Mouse (Mus musculus): ENCODE measurements around the gene Poll. TPM values are rescaled to one million over a fixed set of nuclear protein-coding genes. Genes with fewer than 3 reads are reported as not detected.

Gene Poll
- polyA plus RNA-seq, 1 experiment from 2014 or later: 14.3 TPM

DNA sequence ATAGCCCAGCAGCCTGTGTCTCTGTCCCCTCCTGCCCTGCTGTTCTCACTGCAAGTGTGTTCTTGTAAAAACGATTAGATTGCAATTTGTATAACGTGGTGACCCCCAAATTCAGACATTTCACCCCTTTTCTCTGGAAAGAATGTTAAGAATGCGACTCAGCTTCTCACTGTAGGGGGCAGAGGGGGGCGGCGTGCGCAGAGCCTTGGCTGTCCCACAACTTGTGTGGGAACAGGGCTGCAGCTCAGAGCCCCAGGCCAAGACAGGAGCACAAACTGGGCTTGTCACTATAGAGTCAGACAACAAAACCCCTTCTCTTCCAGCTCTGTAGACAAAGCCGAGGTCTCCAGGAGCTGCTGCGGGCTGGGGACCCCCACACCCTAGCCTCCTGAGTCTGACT, 21.8 kb upstream of the Poll start:
- ATAC-seq (replicated peaks; ENCODE audit: low FRiP score, low TSS enrichment, low read depth): no peak

DNA sequence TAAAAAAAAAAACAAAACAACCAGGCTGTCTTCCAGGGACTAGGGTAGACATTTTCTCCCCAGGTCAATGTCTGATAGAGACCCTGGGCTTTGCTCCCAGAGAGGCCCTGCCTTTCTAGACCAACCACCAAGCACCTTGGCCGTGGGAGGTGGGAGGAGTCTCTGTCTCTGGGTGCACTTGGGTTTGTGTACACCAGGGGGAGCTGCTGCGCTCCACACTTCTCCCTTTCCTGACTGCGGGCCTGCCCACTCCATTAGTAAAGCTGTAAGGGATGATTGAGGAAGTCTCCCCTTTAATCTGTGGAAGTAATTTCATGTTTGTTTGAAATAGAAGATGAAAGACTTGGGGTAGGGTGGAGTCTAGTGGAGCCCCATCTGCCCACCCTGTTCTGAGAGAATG, 20.9 kb upstream of the Poll start:
- Histone ChIP-seq H3K9ac (ENCODE audit: low read length) (no peak overlapping the region), H3K4me1 (replicated peaks; ENCODE audit: control insufficient read depth, insufficient read depth, low read length) (peaks cover 6% of the 10 kb centered on the region), H3K27ac (ENCODE audit: low read depth) (no peak overlapping the region), H3K9me3 (ENCODE audit: control insufficient read depth, low read length) (no peaks in the 10 kb centered on the region), H3K27me3 (replicated peaks; ENCODE audit: control insufficient read depth, insufficient read depth, low read length) (no peaks in the 10 kb centered on the region), H3K4me3 (ENCODE audit: low read depth, low read length) (no peak overlapping the region), H3K4me2 (ENCODE audit: low read length) (no peak overlapping the region), H3K36me3 (ENCODE audit: control insufficient read depth, insufficient read depth, low read length) (peaks cover 24% of the 10 kb centered on the region)
- ATAC-seq (replicated peaks; ENCODE audit: low FRiP score, low TSS enrichment, low read depth) (no peak), DNase-seq (ENCODE audit: low spot score) (peak; percentile 80)
- 71% methylated on average over 3 of the region's 3 CpGs for WGBS

More for the DNA sequence above, 21.8 kb upstream of the Poll start:
- whole genome bisulfite sequencing: 36% methylated on average over 8 of the region's 8 CpGs
- Histone ChIP-seq H3K27ac (ENCODE audit: low read depth) (no peak overlapping the region), H3K4me1 (replicated peaks; ENCODE audit: control insufficient read depth, insufficient read depth, low read length) (no peaks in the 10 kb centered on the region), H3K27me3 (replicated peaks; ENCODE audit: control insufficient read depth, insufficient read depth, low read length) (no peaks in the 10 kb centered on the region), H3K36me3 (ENCODE audit: control insufficient read depth, insufficient read depth, low read length) (peaks cover 22% of the 10 kb centered on the region), H3K4me3 (ENCODE audit: low read depth, low read length) (no peak overlapping the region), H3K9ac (ENCODE audit: low read length) (no peak overlapping the region), H3K4me2 (ENCODE audit: low read length) (no peak overlapping the region), H3K9me3 (ENCODE audit: control insufficient read depth, low read length) (no peaks in the 10 kb centered on the region)
- no peak for DNase-seq (ENCODE audit: low spot score)

DNA sequence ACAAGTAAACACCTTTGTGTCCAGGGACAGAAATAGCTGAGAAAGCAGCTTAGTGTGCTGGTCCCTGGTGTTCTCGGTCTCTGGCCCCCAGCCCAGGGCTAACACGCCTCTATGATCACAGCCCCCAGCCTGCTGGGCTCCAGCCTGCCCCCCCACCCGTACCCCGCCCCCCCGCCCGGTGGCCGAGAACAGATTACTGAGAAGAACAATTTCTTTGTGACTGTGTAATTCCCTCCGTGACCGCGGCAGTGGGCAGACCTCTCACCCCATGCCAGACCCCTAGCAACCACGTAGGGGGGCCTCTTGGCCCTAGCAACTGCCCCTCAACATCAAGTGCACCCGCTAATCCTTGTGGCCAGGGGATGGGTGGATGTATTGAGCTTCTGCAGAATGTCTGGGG, 19.9 kb upstream of the Poll start:
- WGBS: 81% methylated on average over 12 of the region's 12 CpGs

DNA sequence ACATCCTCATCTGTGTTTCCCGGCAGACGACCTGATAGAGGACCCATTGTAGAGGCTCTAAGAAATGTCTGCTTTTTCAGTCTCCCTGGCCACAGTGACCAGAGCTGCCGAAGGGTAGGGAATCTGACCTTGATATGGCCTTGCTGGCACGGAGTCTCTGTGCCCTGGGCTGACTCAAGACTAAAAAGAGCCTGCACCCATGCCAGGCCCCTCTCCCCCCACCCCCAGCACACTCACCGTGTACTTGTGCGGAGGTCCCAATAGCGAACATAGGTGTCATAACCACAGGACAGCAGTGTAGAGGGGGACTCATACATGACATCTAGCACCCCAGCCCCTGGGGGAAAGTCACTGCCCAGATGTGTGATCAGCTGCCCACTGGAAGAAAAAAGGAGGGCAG, 19.1 kb upstream of the Poll start:
- peaks cover 24% of the 10 kb centered on the region for H3K36me3 ChIP-seq (ENCODE audit: control insufficient read depth, insufficient read depth, low read length)
- H3K4me1 ChIP-seq (replicated peaks; ENCODE audit: control insufficient read depth, insufficient read depth, low read length): peaks cover 23% of the 10 kb centered on the region
- WGBS: 92% methylated on average over 7 of the region's 7 CpGs
- no peak for ATAC-seq (replicated peaks; ENCODE audit: low FRiP score, low TSS enrichment, low read depth)
- H3K9ac ChIP-seq (ENCODE audit: low read length): no peak overlapping the region
- H3K4me2 ChIP-seq (ENCODE audit: low read length): no peak overlapping the region
- no peaks in the 10 kb centered on the region for H3K9me3 ChIP-seq (ENCODE audit: control insufficient read depth, low read length)
- no peak overlapping the region for H3K27ac ChIP-seq (ENCODE audit: low read depth)
- DNase-seq (ENCODE audit: low spot score): no peak
- no peak overlapping the region for H3K4me3 ChIP-seq (ENCODE audit: low read depth, low read length)
- H3K27me3 ChIP-seq (replicated peaks; ENCODE audit: control insufficient read depth, insufficient read depth, low read length): no peaks in the 10 kb centered on the region

More for the DNA sequence above, 19.9 kb upstream of the Poll start:
- Histone ChIP-seq H3K27ac (ENCODE audit: low read depth) (no peak overlapping the region), H3K4me2 (ENCODE audit: low read length) (no peak overlapping the region), H3K36me3 (ENCODE audit: control insufficient read depth, insufficient read depth, low read length) (peaks cover 24% of the 10 kb centered on the region), H3K4me1 (replicated peaks; ENCODE audit: control insufficient read depth, insufficient read depth, low read length) (peaks cover 16% of the 10 kb centered on the region), H3K4me3 (ENCODE audit: low read depth, low read length) (no peak overlapping the region), H3K9ac (ENCODE audit: low read length) (no peak overlapping the region), H3K9me3 (ENCODE audit: control insufficient read depth, low read length) (no peaks in the 10 kb centered on the region), H3K27me3 (replicated peaks; ENCODE audit: control insufficient read depth, insufficient read depth, low read length) (no peaks in the 10 kb centered on the region)
- no peak for ATAC-seq (replicated peaks; ENCODE audit: low FRiP score, low TSS enrichment, low read depth)
- DNase-seq (ENCODE audit: low spot score): no peak

DNA sequence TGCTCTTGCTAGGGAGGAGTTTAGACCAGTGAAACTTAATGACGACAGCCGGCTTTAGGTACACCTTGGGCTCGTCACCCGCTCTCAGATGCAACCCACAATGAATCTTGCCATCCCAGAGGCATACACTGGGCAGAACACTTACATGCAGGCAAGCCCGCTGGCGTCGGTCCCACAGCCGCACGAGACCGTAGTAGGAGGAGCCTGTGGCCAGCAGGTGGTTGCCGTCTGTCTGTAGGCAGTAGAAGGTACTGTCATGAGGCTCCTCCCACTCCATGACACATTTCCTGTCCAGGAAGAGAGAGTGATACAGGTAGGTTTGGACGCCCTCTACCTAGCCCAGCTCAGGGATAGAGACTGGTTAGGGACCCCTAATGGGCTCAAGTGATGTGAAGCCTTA, 18.6 kb upstream of the Poll start:
- H3K4me1 ChIP-seq (replicated peaks; ENCODE audit: control insufficient read depth, insufficient read depth, low read length): peaks cover 23% of the 10 kb centered on the region
- no peaks in the 10 kb centered on the region for H3K9me3 ChIP-seq (ENCODE audit: control insufficient read depth, low read length)
- no peak overlapping the region for H3K27ac ChIP-seq (ENCODE audit: low read depth)
- peaks cover 24% of the 10 kb centered on the region for H3K36me3 ChIP-seq (ENCODE audit: control insufficient read depth, insufficient read depth, low read length)
- 86% methylated on average over 12 of the region's 12 CpGs for WGBS
- H3K4me3 ChIP-seq (ENCODE audit: low read depth, low read length): no peak overlapping the region
- ATAC-seq (replicated peaks; ENCODE audit: low FRiP score, low TSS enrichment, low read depth) (no peak), DNase-seq (ENCODE audit: low spot score) (no peak)
- H3K27me3 ChIP-seq (replicated peaks; ENCODE audit: control insufficient read depth, insufficient read depth, low read length): no peaks in the 10 kb centered on the region
- no peak overlapping the region for H3K9ac ChIP-seq (ENCODE audit: low read length)
- no peak overlapping the region for H3K4me2 ChIP-seq (ENCODE audit: low read length)

DNA sequence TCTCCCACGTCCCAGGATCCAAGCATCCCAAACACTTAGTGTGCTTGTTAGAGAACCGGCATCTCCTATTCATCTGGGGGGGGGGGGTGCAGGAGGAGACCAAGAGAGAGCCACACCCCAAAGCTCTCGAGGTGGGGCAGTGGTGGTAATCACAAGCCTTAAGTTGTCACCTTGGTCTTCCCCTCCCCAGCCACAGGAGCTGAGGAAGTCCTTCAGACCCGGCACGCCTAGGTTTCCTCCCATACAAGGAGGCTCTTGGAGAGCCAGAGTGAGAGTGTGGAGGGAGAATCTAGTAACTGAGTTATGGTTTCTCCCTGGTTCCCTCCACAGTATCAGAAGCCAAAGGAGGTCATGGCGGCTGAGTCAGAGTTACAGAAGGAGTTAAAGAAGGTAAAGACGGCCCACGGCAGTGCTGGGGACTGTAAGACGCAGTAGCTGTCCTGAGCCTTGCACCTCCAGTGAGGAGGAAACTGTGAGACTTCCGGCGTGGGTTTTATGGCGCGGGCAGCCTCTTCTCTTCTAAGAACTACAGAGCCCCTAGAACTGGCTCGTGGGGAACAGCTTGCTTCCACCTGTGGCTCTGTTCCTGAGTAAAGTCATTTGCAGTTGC, 16.9 kb upstream of the Poll start:
- H3K9ac ChIP-seq (ENCODE audit: low read length): no peak overlapping the region
- peaks cover 23% of the 10 kb centered on the region for H3K4me1 ChIP-seq (replicated peaks; ENCODE audit: control insufficient read depth, insufficient read depth, low read length)
- 63% methylated on average over 14 of the region's 14 CpGs for WGBS
- ATAC-seq (replicated peaks; ENCODE audit: low FRiP score, low TSS enrichment, low read depth): no peak
- H3K27me3 ChIP-seq (replicated peaks; ENCODE audit: control insufficient read depth, insufficient read depth, low read length): no peaks in the 10 kb centered on the region
- peaks cover 29% of the 10 kb centered on the region for H3K36me3 ChIP-seq (ENCODE audit: control insufficient read depth, insufficient read depth, low read length)
- no peak overlapping the region for H3K27ac ChIP-seq (ENCODE audit: low read depth)
- no peak for DNase-seq (ENCODE audit: low spot score)
- H3K9me3 ChIP-seq (ENCODE audit: control insufficient read depth, low read length): no peaks in the 10 kb centered on the region
- H3K4me2 ChIP-seq (ENCODE audit: low read length): no peak overlapping the region
- no peak overlapping the region for H3K4me3 ChIP-seq (ENCODE audit: low read depth, low read length)

DNA sequence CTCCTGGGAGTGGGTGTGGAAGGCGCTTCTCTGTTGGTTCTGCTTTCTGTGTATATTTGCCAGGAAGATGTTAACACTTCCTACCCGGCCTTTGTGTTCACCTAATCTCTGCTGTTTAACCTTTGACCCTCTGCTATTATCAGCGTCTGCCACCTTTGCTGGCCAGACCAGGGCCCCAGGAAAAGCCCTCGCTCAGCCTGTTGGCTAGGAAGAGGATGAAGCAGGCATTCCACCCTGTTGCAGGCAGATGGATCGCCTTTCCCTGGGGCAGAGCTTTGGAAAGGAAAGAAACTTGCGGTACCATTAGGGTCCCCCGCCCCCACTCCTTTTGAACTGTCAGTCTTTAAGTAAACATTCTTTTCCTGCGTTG, 15.3 kb upstream of the Poll start:
- H3K9me3 ChIP-seq (ENCODE audit: control insufficient read depth, low read length): no peaks in the 10 kb centered on the region
- H3K27ac ChIP-seq (ENCODE audit: low read depth): no peak overlapping the region
- H3K9ac ChIP-seq (ENCODE audit: low read length): no peak overlapping the region
- no peaks in the 10 kb centered on the region for H3K27me3 ChIP-seq (replicated peaks; ENCODE audit: control insufficient read depth, insufficient read depth, low read length)
- H3K4me3 ChIP-seq (ENCODE audit: low read depth, low read length): no peak overlapping the region
- ATAC-seq (replicated peaks; ENCODE audit: low FRiP score, low TSS enrichment, low read depth) (0 out of 2 replicates have a peak, but pooled peaks have one; percentile 36), DNase-seq (ENCODE audit: low spot score) (no peak)
- WGBS: 7% methylated on average over 8 of the region's 8 CpGs
- peaks cover 29% of the 10 kb centered on the region for H3K36me3 ChIP-seq (ENCODE audit: control insufficient read depth, insufficient read depth, low read length)
- peaks cover 23% of the 10 kb centered on the region for H3K4me1 ChIP-seq (replicated peaks; ENCODE audit: control insufficient read depth, insufficient read depth, low read length)
- H3K4me2 ChIP-seq (ENCODE audit: low read length): no peak overlapping the region

DNA sequence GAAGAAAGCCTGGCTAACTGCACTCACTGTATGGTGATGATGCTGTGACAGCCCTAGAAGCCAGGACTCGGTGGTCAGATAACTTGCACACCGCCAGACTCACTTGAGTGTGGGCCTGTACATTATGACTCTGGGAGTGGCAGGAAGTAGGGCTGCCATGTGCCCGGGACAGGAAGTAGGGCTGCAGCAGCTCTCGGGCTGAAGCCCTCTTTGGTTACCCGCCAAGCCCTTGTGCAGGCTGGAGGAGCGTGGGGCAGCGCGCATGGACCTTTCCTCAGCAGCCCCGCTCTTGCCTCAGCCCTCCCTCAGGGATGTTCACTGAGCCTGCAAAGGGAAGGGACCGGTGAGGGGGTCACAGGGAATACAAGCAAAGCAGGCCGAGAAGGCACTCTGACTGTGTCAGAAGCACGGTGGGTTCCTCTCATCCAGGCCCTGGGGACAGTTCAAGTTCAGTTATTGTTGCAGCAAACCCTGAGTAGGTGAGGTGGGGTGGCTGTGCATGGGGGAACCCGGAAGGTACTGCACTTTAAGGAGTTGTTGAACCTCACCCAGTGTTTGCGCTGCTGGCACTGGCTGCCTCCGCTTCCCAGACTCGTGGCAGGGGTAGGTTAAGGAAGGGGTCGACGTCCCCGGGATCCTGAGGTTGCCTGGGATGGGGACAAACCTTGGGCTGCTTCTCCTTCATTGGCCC, 14.8 kb upstream of the Poll start:
- Histone ChIP-seq H3K9me3 (ENCODE audit: control insufficient read depth, low read length) (no peaks in the 10 kb centered on the region), H3K4me1 (replicated peaks; ENCODE audit: control insufficient read depth, insufficient read depth, low read length) (peaks cover 24% of the 10 kb centered on the region), H3K4me2 (ENCODE audit: low read length) (no peak overlapping the region), H3K36me3 (ENCODE audit: control insufficient read depth, insufficient read depth, low read length) (peaks cover 29% of the 10 kb centered on the region), H3K27me3 (replicated peaks; ENCODE audit: control insufficient read depth, insufficient read depth, low read length) (no peaks in the 10 kb centered on the region), H3K4me3 (ENCODE audit: low read depth, low read length) (no peak overlapping the region), H3K9ac (ENCODE audit: low read length) (no peak overlapping the region), H3K27ac (ENCODE audit: low read depth) (no peak overlapping the region)
- 30% methylated on average over 19 of the region's 19 CpGs for WGBS
- DNase-seq (ENCODE audit: low spot score) (no peak), ATAC-seq (replicated peaks; ENCODE audit: low FRiP score, low TSS enrichment, low read depth) (0 out of 2 replicates have a peak, but pooled peaks have one; percentile 6)
